In genomic region chr4:132652842-132653241, GRCm38 (mm10) we compare ENCODE assay signal across 9 mouse cellular contexts. TPM values are rescaled to one million over a fixed set of nuclear protein-coding genes. Genes with fewer than 3 reads are reported as not detected.
DNase-seq lines count a peak whose midpoint lies in the region; ATAC-seq and TF ChIP-seq lines count a peak whose summit lies in the region.
"Had no signal": no experiment of that assay in that cellular context is flagged by ENCODE, and none has a peak within 500 bp of the region (broad histone marks: within the 10 kb centered on the region; RNA-seq: fewer than 3 reads in every experiment).

No protein-coding gene starts in this region.

- no peak for TF ChIP-seq CTCF in C2C12 (IDR thresholded peaks at IDR 0.05; ENCODE audit: control insufficient read depth, insufficient read depth, insufficient read length)

- H3K9ac ChIP-seq in hindbrain, embryonic 16.5 days (ENCODE audit: low read depth, low read length): no peak overlapping the region
- H3K9ac ChIP-seq in embryonic facial prominence, embryonic 14.5 days (ENCODE audit: low read depth, low read length): no peak overlapping the region
- no peak overlapping the region for H3K9ac ChIP-seq in hindbrain, embryonic 12.5 days

- peaks cover 4% of the 10 kb centered on the region for H3K4me1 ChIP-seq in hindbrain, embryonic 16.5 days (ENCODE audit: control insufficient read depth, insufficient read depth, low read depth, low read length)
- no peaks in the 10 kb centered on the region for H3K4me1 ChIP-seq in hindbrain, embryonic 10.5 days (replicated peaks)
- peaks cover 3% of the 10 kb centered on the region; the same call in 1 of the 2 replicates for H3K4me1 ChIP-seq in embryonic facial prominence, embryonic 14.5 days (ENCODE audit: control insufficient read depth, insufficient read depth, low read length)
- H3K4me1 ChIP-seq in forebrain, embryonic 10.5 days: 0 out of 2 replicates have a peak, but pooled peaks cover 3% of the 10 kb centered on the region
- no peaks in the 10 kb centered on the region for H3K4me1 ChIP-seq in hindbrain, embryonic 12.5 days

- H3K36me3 ChIP-seq in hindbrain, embryonic 16.5 days (ENCODE audit: control insufficient read depth, insufficient read depth, low read length): 0 out of 2 replicates have a peak, but pooled peaks cover 2% of the 10 kb centered on the region
- peaks cover 15% of the 10 kb centered on the region for H3K36me3 ChIP-seq in hindbrain, embryonic 10.5 days
- peaks cover 18% of the 10 kb centered on the region for H3K36me3 ChIP-seq in C2C12 (ENCODE audit: control insufficient read depth, insufficient read depth)
- H3K36me3 ChIP-seq in embryonic facial prominence, embryonic 14.5 days (ENCODE audit: control insufficient read depth, insufficient read depth, low read length): peaks cover 4% of the 10 kb centered on the region; the same call in 1 of the 2 replicates
- peaks cover 17% of the 10 kb centered on the region for H3K36me3 ChIP-seq in forebrain, embryonic 10.5 days (replicated peaks)
- peaks cover 4% of the 10 kb centered on the region; the same call in 1 of the 2 replicates for H3K36me3 ChIP-seq in hindbrain, embryonic 12.5 days

- peaks cover 66% of the 10 kb centered on the region for H3K79me3 ChIP-seq in C2C12 (ENCODE audit: low read depth)

- DNase-seq in hindbrain, embryonic 10.5 days (ENCODE audit: low spot score): no peak
- DNase-seq in embryonic facial prominence, embryonic 14.5 days (ENCODE audit: low spot score): peak; percentile 68
- peak; percentile 38 for DNase-seq in kidney, adult 9 months
- DNase-seq in skeletal muscle tissue, adult 2 months (ENCODE audit: low read depth, low spot score): peak; percentile 42
- no peak for DNase-seq in forebrain, embryonic 10.5 days (ENCODE audit: extremely low spot score, low spot score)

- WGBS in hindbrain, embryonic 16.5 days: 23% methylated on average over 4 of the region's 4 CpGs
- WGBS in hindbrain, embryonic 10.5 days: 58% methylated on average over 4 of the region's 4 CpGs
- WGBS in embryonic facial prominence, embryonic 14.5 days: 39% methylated on average over 4 of the region's 4 CpGs
- 79% methylated on average over 4 of the region's 4 CpGs for WGBS in forebrain, embryonic 10.5 days
- WGBS in hindbrain, embryonic 12.5 days: 65% methylated on average over 4 of the region's 4 CpGs

- H3K27ac ChIP-seq in hindbrain, embryonic 16.5 days (ENCODE audit: low read depth, low read length): no peak overlapping the region
- no peak overlapping the region for H3K27ac ChIP-seq in hindbrain, embryonic 10.5 days
- no peak overlapping the region for H3K27ac ChIP-seq in embryonic facial prominence, embryonic 14.5 days (replicated peaks; ENCODE audit: low read depth, low read length)
- no peak overlapping the region for H3K27ac ChIP-seq in forebrain, embryonic 10.5 days
- H3K27ac ChIP-seq in hindbrain, embryonic 12.5 days: no peak overlapping the region

- no peak overlapping the region for H3ac ChIP-seq in C2C12 (ENCODE audit: control insufficient read depth, insufficient read length, low read depth)

- no peaks in the 10 kb centered on the region for H3K27me3 ChIP-seq in hindbrain, embryonic 16.5 days (replicated peaks; ENCODE audit: control insufficient read depth, insufficient read depth, low read length)
- no peaks in the 10 kb centered on the region for H3K27me3 ChIP-seq in hindbrain, embryonic 10.5 days (ENCODE audit: insufficient read depth, poor library complexity, severe bottlenecking)
- H3K27me3 ChIP-seq in C2C12 (ENCODE audit: control insufficient read depth, insufficient read depth, insufficient read length): no peaks in the 10 kb centered on the region
- no peaks in the 10 kb centered on the region for H3K27me3 ChIP-seq in embryonic facial prominence, embryonic 14.5 days (replicated peaks; ENCODE audit: control insufficient read depth, insufficient read depth, low read length)
- no peaks in the 10 kb centered on the region for H3K27me3 ChIP-seq in forebrain, embryonic 10.5 days (ENCODE audit: poor library complexity, severe bottlenecking)
- H3K27me3 ChIP-seq in hindbrain, embryonic 12.5 days: no peaks in the 10 kb centered on the region

- no peak overlapping the region for H3K4me3 ChIP-seq in hindbrain, embryonic 16.5 days (ENCODE audit: low read length)
- no peak overlapping the region for H3K4me3 ChIP-seq in hindbrain, embryonic 10.5 days
- H3K4me3 ChIP-seq in C2C12 (ENCODE audit: insufficient read depth, poor library complexity, severe bottlenecking): no peak overlapping the region
- H3K4me3 ChIP-seq in embryonic facial prominence, embryonic 14.5 days (ENCODE audit: low read depth, low read length): no peak overlapping the region
- no peak overlapping the region for H3K4me3 ChIP-seq in forebrain, embryonic 10.5 days
- no peak overlapping the region for H3K4me3 ChIP-seq in hindbrain, embryonic 12.5 days

- H3K79me2 ChIP-seq in C2C12 (ENCODE audit: control insufficient read depth, insufficient read depth): peaks cover 99% of the 10 kb centered on the region

- no peaks in the 10 kb centered on the region for H3K9me3 ChIP-seq in hindbrain, embryonic 16.5 days (ENCODE audit: control insufficient read depth, low read length)
- no peaks in the 10 kb centered on the region for H3K9me3 ChIP-seq in hindbrain, embryonic 10.5 days
- no peaks in the 10 kb centered on the region for H3K9me3 ChIP-seq in embryonic facial prominence, embryonic 14.5 days (ENCODE audit: control insufficient read depth, low read length)
- no peaks in the 10 kb centered on the region for H3K9me3 ChIP-seq in forebrain, embryonic 10.5 days
- H3K9me3 ChIP-seq in hindbrain, embryonic 12.5 days (replicated peaks): no peaks in the 10 kb centered on the region
- H3K9me3 ChIP-seq: G1E had no signal

- H3K4me2 ChIP-seq in hindbrain, embryonic 16.5 days (ENCODE audit: low read length): no peak overlapping the region
- H3K4me2 ChIP-seq in embryonic facial prominence, embryonic 14.5 days (ENCODE audit: low read depth, low read length): no peak overlapping the region
- H3K4me2 ChIP-seq in hindbrain, embryonic 12.5 days (replicated peaks): no peak overlapping the region

- ATAC-seq in hindbrain, embryonic 16.5 days: 0 out of 2 replicates have a peak, but pooled peaks have one; percentile 48
- ATAC-seq in embryonic facial prominence, embryonic 14.5 days (ENCODE audit: low read depth): no peak
- no peak for ATAC-seq in hindbrain, embryonic 12.5 days (ENCODE audit: low FRiP score)

TF ChIP-seq in C2C12, 6 proteins besides CTCF, POLR2A, EP300 and RAD21:
- TF ChIP-seq USF1 (IDR thresholded peaks at IDR 0.05; ENCODE audit: low read depth) (peak; percentile 19), MYOG (IDR thresholded peaks at IDR 0.05; ENCODE audit: control insufficient read depth, extremely low read depth, insufficient read length) (no peak), MYOD1 (IDR thresholded peaks at IDR 0.05; ENCODE audit: control insufficient read depth, insufficient read length, low read depth) (peak; percentile 38), CEBPB (IDR thresholded peaks at IDR 0.05; ENCODE audit: low read depth) (no peak), MAX (IDR thresholded peaks at IDR 0.05) (peak; percentile 97), FOSL1 (IDR thresholded peaks at IDR 0.05; ENCODE audit: insufficient read depth, low read length, poor library complexity, severe bottlenecking) (peak; percentile 22)

RNA-seq across cellular contexts. Expression of gene Eya3, which starts 14.1 kb away (rescaled TPM):
- 9.5 and 12.1 TPM in 2 replicates for polyA plus RNA-seq in hindbrain, embryonic 16.5 days (2015; fragmentation: Nextera tagmentation; extraction: Ambion mirVana)
- 24.2 and 33.0 TPM in 2 replicates for polyA plus RNA-seq in hindbrain, embryonic 10.5 days (2016; fragmentation: Nextera tagmentation; extraction: Ambion mirVana)
- polyA plus RNA-seq in C2C12 (2012; fragmentation: generic; extraction: Trizol): 23.0 TPM
- polyA plus RNA-seq in embryonic facial prominence, embryonic 14.5 days (2014; fragmentation: Nextera tagmentation; extraction: Ambion mirVana): 25.1 and 25.5 TPM in 2 replicates
- polyA plus RNA-seq in forebrain, embryonic 10.5 days (2016; fragmentation: Nextera tagmentation; extraction: Ambion mirVana): 35.6 and 39.1 TPM in 2 replicates
- 25.1 and 29.0 TPM in 2 replicates for polyA plus RNA-seq in hindbrain, embryonic 12.5 days (2016; fragmentation: Nextera tagmentation; extraction: Ambion mirVana)

Comparison
In these comparisons a context has a peak if more than half of its experiments do, and no peak if none do; other contexts are left out.
1. DNase-seq: peak in embryonic facial prominence, embryonic 14.5 days (single experiment), kidney, adult 9 months (single experiment) and skeletal muscle tissue, adult 2 months (single experiment); none in hindbrain, embryonic 10.5 days (single experiment) and forebrain, embryonic 10.5 days (single experiment).